Mouse (Mus musculus) midbrain, embryonic 16.5 days (tissue): ENCODE measurements at regions not wholly inside any gene's neighbourhood (a gene's known extent, or its start where the extent isn't known, plus 50 kb on each side); places are given as distances from the start of the nearest gene placed in this dataset.
"Not testable (repeated sequence)": the region's sequence is repeated elsewhere in the genome, so short reads cannot be mapped to it uniquely, and the experiment has no call there.

Experiments
- ATAC-seq: fragments of 200-750 bp; cut with Nextera tagmentation; 2 replicates; pipeline ENCODE4 v1.8.0; 2017; ENCODE audit warnings: moderate TSS enrichment
- H3K27ac ChIP-seq: fragments of 300-500 bp; sonication (generic); 2 replicates; pipeline ENCODE4 v1.5.1; 2014; ENCODE audit warnings: mild to moderate bottlenecking, low read length, mixed read lengths
- H3K27me3 ChIP-seq: fragments of 300-500 bp; sonication (generic); 2 replicates; pipeline ENCODE4 v1.6.1; 2014; ENCODE audit warnings: low read depth, low read length, mixed read lengths; ENCODE audit not compliant: control insufficient read depth, insufficient read depth
- H3K36me3 ChIP-seq: fragments of 300-500 bp; sonication (generic); 2 replicates; pipeline ENCODE4 v1.6.1; 2014; ENCODE audit warnings: mild to moderate bottlenecking, low read length, moderate library complexity, mixed read lengths; ENCODE audit not compliant: control insufficient read depth, insufficient read depth
- H3K4me1 ChIP-seq: fragments of 300-500 bp; sonication (generic); 2 replicates; pipeline ENCODE4 v1.6.1; 2014; ENCODE audit warnings: mild to moderate bottlenecking, low read length, mixed read lengths; ENCODE audit not compliant: control insufficient read depth, insufficient read depth
- H3K4me2 ChIP-seq: fragments of 300-500 bp; sonication (generic); 2 replicates; pipeline ENCODE4 v1.6.1; 2014; ENCODE audit warnings: mild to moderate bottlenecking, low read length, mixed read lengths
- H3K4me3 ChIP-seq: fragments of 300-500 bp; sonication (generic); 2 replicates; pipeline ENCODE4 v1.5.1; 2014; ENCODE audit warnings: low read depth, mild to moderate bottlenecking, low read length, moderate library complexity, mixed read lengths
- H3K9ac ChIP-seq: fragments of 300-500 bp; sonication (generic); 2 replicates; pipeline ENCODE4 v1.6.1; 2014; ENCODE audit warnings: low read depth, low read length, mixed read lengths
- H3K9me3 ChIP-seq: fragments of 300-500 bp; sonication (generic); replicated peaks from 2 replicates; pipeline ENCODE4 v1.6.1; 2014; ENCODE audit warnings: mild to moderate bottlenecking, low read length, mixed read lengths; ENCODE audit not compliant: control insufficient read depth, poor library complexity, severe bottlenecking
- WGBS: fragments of 180-500 bp; shearing (Covaris S2); extraction: QIAGEN DNeasy Blood & Tissue Kit; methylation state at CpG from one replicate; pipeline ENCODE4 v1.1.7; 2014; 5-methylcytosine and 5-hydroxymethylcytosine counted together

- H3K4me3 ChIP-seq, H3K9ac ChIP-seq, ATAC-seq, H3K27ac ChIP-seq, H3K36me3 ChIP-seq, H3K9me3 ChIP-seq, H3K4me1 ChIP-seq, H3K4me2 ChIP-seq, H3K27me3 ChIP-seq: not testable (repeated sequence)
- WGBS: 20% methylated on average over 5 of the region's 7 CpGs
Observed at GRCm38 (mm10) chr6:67698952-67699351, 163.4 kb upstream of the Tacstd2 start.

- H3K4me3 ChIP-seq, ATAC-seq, H3K4me1 ChIP-seq, H3K9ac ChIP-seq, H3K36me3 ChIP-seq, H3K4me2 ChIP-seq, H3K9me3 ChIP-seq, H3K27me3 ChIP-seq, H3K27ac ChIP-seq: not testable (repeated sequence)
- 64% methylated on average over 3 of the region's 3 CpGs for WGBS
Observed at GRCm38 (mm10) chr6:67690997-67691396, 155.4 kb upstream of the Tacstd2 start.

DNA sequence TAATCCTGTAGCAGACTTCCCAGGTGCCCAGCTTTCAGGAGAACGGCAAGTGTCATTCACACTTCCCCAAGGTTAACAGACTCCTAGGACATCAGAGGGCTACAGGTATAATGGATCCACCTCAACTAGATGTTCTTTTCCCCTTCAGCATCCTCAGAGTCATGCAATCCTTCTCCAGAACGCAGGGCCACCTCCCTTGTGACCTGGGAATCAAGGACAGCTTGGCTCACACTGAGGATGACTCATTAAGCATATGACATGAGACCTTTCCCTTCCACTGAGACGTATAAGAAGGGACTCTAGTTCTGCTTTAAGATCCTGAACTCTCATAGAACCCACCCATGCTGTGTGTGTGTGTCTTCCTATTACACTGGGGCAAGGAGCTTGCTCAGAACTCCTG is 147.5 kb upstream of the Tacstd2 start:
- H3K4me3 ChIP-seq, H3K27ac ChIP-seq, H3K9ac ChIP-seq, H3K36me3 ChIP-seq, H3K4me1 ChIP-seq, H3K4me2 ChIP-seq, H3K27me3 ChIP-seq, ATAC-seq, H3K9me3 ChIP-seq: not testable (repeated sequence)
- 69% methylated on average over 3 of the region's 3 CpGs for WGBS

DNA sequence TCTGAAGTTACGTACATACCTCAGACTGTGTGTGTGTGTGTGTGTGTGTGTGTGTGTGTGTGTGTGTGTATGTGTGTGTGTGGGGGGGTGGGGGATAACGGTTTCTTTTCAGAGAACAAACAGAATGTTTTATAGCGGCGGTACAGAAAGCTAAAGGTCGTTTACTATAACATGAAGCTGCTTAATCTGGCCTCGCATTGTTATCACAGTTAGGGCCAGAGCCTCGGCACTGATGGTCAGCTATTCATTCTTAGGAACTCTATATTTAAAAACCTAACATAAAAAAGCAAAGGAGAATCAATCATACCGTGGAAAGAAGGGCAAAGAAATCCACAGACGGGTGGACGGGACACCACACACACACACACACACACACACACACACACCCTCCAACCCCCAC is 146.0 kb upstream of the Tacstd2 start:
- ATAC-seq, H3K9me3 ChIP-seq, H3K27ac ChIP-seq, H3K9ac ChIP-seq, H3K27me3 ChIP-seq, H3K4me2 ChIP-seq, H3K4me1 ChIP-seq, H3K36me3 ChIP-seq, H3K4me3 ChIP-seq: not testable (repeated sequence)
- 59% methylated on average over 10 of the region's 10 CpGs for WGBS

DNA sequence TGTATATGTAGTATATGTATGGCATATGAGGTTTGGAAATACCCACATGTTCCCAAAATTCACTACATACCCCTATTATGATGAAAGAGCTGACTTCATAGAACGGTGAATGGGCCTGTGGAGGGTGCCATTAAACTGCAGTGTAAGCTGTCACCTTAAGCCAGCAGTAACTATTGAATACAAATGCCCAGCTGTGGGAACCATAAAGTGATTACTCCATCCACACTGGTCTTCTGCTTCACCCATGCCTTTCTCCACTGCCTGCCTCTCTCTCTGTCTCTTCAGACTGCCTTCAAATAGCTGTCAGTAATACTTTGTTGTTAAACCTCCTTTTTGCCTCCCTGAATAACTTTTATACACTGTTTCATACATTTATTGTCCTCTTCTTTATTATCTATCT is 143.5 kb upstream of the Tacstd2 start:
- WGBS: 42% methylated on average over 1 of the region's 1 CpGs
- not testable (repeated sequence) for H3K4me1 ChIP-seq, H3K27me3 ChIP-seq, H3K9me3 ChIP-seq, H3K36me3 ChIP-seq, H3K4me2 ChIP-seq, H3K27ac ChIP-seq, H3K4me3 ChIP-seq, H3K9ac ChIP-seq, ATAC-seq

DNA sequence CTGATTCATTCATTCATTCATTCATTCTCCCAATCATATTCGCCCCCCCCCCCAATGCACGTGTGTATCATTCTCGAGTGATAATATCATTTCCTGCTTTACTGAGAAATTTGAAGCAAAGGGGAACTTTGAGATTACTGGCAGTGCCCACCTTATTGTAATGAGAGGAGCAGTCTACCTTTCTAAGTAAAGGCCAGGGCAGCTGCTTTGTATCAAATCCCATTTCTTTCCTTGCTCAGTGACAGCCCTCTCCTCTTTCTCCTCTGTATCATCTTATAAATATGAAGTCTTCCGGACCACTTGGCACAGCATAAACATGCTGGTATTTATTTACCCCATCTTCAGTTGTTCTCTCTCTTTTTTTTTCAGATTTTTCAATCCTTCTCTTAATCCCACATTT is 139.1 kb upstream of the Tacstd2 start:
- H3K9ac ChIP-seq, H3K36me3 ChIP-seq, H3K27me3 ChIP-seq, H3K4me2 ChIP-seq, H3K27ac ChIP-seq, ATAC-seq, H3K9me3 ChIP-seq, H3K4me1 ChIP-seq, H3K4me3 ChIP-seq: not testable (repeated sequence)
- WGBS: 89% methylated on average over 4 of the region's 4 CpGs

GRCm38 (mm10) chr6:67673316-67673715 is 137.7 kb upstream of the Tacstd2 start:
- H3K4me3 ChIP-seq, H3K36me3 ChIP-seq, H3K27ac ChIP-seq, H3K9me3 ChIP-seq, H3K4me2 ChIP-seq, H3K27me3 ChIP-seq, ATAC-seq, H3K4me1 ChIP-seq, H3K9ac ChIP-seq: not testable (repeated sequence)
- 75% methylated on average over 2 of the region's 2 CpGs for WGBS

GRCm38 (mm10) chr6:67668073-67668472 is 132.5 kb upstream of the Tacstd2 start:
- H3K4me3 ChIP-seq, H3K27me3 ChIP-seq, H3K36me3 ChIP-seq, ATAC-seq, H3K27ac ChIP-seq, H3K4me2 ChIP-seq, H3K9me3 ChIP-seq, H3K9ac ChIP-seq, H3K4me1 ChIP-seq: not testable (repeated sequence)
- 88% methylated on average over 8 of the region's 8 CpGs for WGBS

GRCm38 (mm10) chr6:67631617-67632016 is 96.0 kb upstream of the Tacstd2 start:
- Histone ChIP-seq H3K27ac (no peak overlapping the region), H3K27me3 (no peaks in the 10 kb centered on the region), H3K9ac (no peak overlapping the region), H3K9me3 (no peaks in the 10 kb centered on the region), H3K4me2 (no peak overlapping the region), H3K36me3 (no peaks in the 10 kb centered on the region), H3K4me3 (no peak overlapping the region), H3K4me1 (no peaks in the 10 kb centered on the region)
- ATAC-seq: no peak

DNA sequence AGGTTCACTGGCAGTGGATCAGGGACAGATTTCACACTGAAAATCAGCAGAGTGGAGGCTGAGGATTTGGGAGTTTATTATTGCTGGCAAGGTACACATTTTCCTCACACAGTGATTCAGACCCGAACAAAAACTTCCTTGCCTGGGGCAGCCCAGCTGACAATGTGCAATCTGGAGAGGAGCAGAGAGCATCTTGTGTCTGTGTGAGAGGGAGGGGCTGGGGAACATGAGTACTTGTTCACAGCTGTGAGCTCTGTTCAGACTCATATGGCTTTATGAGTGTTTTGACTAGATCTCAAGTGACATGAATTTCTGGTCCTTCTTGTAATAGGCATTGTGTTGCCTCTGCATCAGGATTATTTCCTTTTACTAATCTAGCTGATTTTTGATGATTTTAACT is 74.8 kb upstream of the Tacstd2 start:
- Histone ChIP-seq H3K4me1 (no peaks in the 10 kb centered on the region), H3K4me2 (no peak overlapping the region), H3K9me3 (no peaks in the 10 kb centered on the region), H3K4me3 (no peak overlapping the region), H3K9ac (no peak overlapping the region), H3K27ac (no peak overlapping the region), H3K36me3 (no peaks in the 10 kb centered on the region), H3K27me3 (no peaks in the 10 kb centered on the region)
- WGBS: 62% methylated on average over 1 of the region's 1 CpGs
- ATAC-seq: no peak
